Mouse (Mus musculus): ENCODE measurements at regions not wholly inside any gene's neighbourhood (a gene's known extent, or its start where the extent isn't known, plus 50 kb on each side); places are given as distances from the start of the nearest gene placed in this dataset.
A peak's percentile ranks its signal among the peaks of the same experiment; 100 is the strongest.

- DNase-seq (ENCODE audit: low read depth, low spot score) = peak; percentile 2
Observed at GRCm38 (mm10) chr4:50675576-50675975, 540.9 kb upstream of the Cylc2 start.

- no peak for DNase-seq (ENCODE audit: low read depth, low spot score)
Observed at GRCm38 (mm10) chr4:50686019-50686418, 530.5 kb upstream of the Cylc2 start.
